Mouse (Mus musculus) CH12.LX (cell line): ENCODE measurements at regions not wholly inside any gene's neighbourhood (a gene's known extent, or its start where the extent isn't known, plus 50 kb on each side); places are given as distances from the start of the nearest gene placed in this dataset.

Experiments used
- DNase-seq: peaks from one replicate; pipeline ENCODE4 v3.0.0-alpha.2; 2013; ENCODE audit errors: extremely low read depth
- H3K27ac ChIP-seq: 2 replicates; pipeline ENCODE4 v1.5.1; 2012; ENCODE audit warnings: low read depth, mild to moderate bottlenecking, control low read depth, moderate library complexity; ENCODE audit not compliant: insufficient read depth
- H3K27me3 ChIP-seq: replicated peaks from 2 replicates; pipeline ENCODE3; 2012; ENCODE audit warnings: inconsistent platforms
- H3K36me3 ChIP-seq, 2 experiments: replicated peaks in 1 of 2; 2 replicates each; pipeline versions ENCODE3 to v1.6.1; 2012; ENCODE audit warnings: inconsistent platforms in 1 of 2, low read length in 1 of 2, mild to moderate bottlenecking in 1 of 2, mixed read lengths in 1 of 2, moderate library complexity in 1 of 2; ENCODE audit not compliant: control insufficient read depth in 1 of 2, insufficient read depth in 1 of 2
- H3K4me1 ChIP-seq, 2 experiments: 2 replicates each; pipeline ENCODE4 v1.6.1; 2012; ENCODE audit warnings: inconsistent platforms in 1 of 2, moderate library complexity in 1 of 2; ENCODE audit not compliant: insufficient read depth in 2 of 2, control insufficient read depth in 1 of 2
- H3K4me2 ChIP-seq: 2 replicates; pipeline ENCODE4 v1.6.1; 2012; ENCODE audit warnings: low read depth, mild to moderate bottlenecking, control low read depth; ENCODE audit not compliant: poor library complexity, insufficient read depth, severe bottlenecking
- H3K4me3 ChIP-seq, 3 experiments: fragments of 150-350 bp in 1 of 3; sonication (generic) in 1 of 3; replicated peaks in 1 of 3; 2 replicates each; pipeline versions ENCODE3 to v1.5.1; 2011 to 2012; ENCODE audit warnings: low read depth in 2 of 3, low read length in 2 of 3, mild to moderate bottlenecking in 2 of 3, moderate library complexity in 2 of 3, control low read depth in 1 of 3, improper control_type of control experiment in 1 of 3, inconsistent platforms in 1 of 3, mixed read lengths in 1 of 3; ENCODE audit not compliant: poor library complexity in 1 of 3
- H3K79me2 ChIP-seq: replicated peaks from 2 replicates; pipeline ENCODE4 v1.6.1; 2012; ENCODE audit warnings: mild to moderate bottlenecking, moderate library complexity; ENCODE audit not compliant: control insufficient read depth, poor library complexity, insufficient read depth, severe bottlenecking; ENCODE audit errors: extremely low read depth
- H3K9ac ChIP-seq: 2 replicates; pipeline ENCODE4 v1.6.1; 2012; ENCODE audit warnings: low read depth, mild to moderate bottlenecking, control low read depth, moderate library complexity; ENCODE audit not compliant: insufficient read depth
- H3K9me3 ChIP-seq: replicated peaks from 2 replicates; pipeline ENCODE3; 2012; ENCODE audit warnings: low read length, inconsistent platforms, mixed read lengths
- CHD1 ChIP-seq: IDR thresholded peaks from 2 replicates; pipeline ENCODE4 v1.6.1; 2012; ENCODE audit warnings: low read depth, low read length, improper control_type of control experiment, inconsistent platforms
- CHD2 ChIP-seq: IDR thresholded peaks from 2 replicates; pipeline ENCODE4 v1.6.1; 2011; ENCODE audit warnings: low read length, improper control_type of control experiment
- CTCF ChIP-seq, 2 experiments: IDR thresholded peaks in 1 of 2; conservative IDR thresholded peaks in 1 of 2; 2 replicates each; pipeline ENCODE4 v1.5.1; 2011 to 2012; ENCODE audit warnings: low read depth in 2 of 2, low read length in 2 of 2, improper control_type of control experiment in 1 of 2, inconsistent platforms in 1 of 2, mild to moderate bottlenecking in 1 of 2, moderate library complexity in 1 of 2
- E2F4 ChIP-seq: IDR thresholded peaks from 2 replicates; pipeline ENCODE4 v1.6.1; 2011; ENCODE audit warnings: low read depth, low read length, improper control_type of control experiment; ENCODE audit not compliant: insufficient replicate concordance
- ELF1 ChIP-seq: IDR thresholded peaks from 2 replicates; pipeline ENCODE4 v1.6.1; 2014; ENCODE audit warnings: low read depth, mild to moderate bottlenecking, inconsistent platforms, low read length, improper control_type of control experiment
- EP300 ChIP-seq: IDR thresholded peaks from 2 replicates; pipeline ENCODE4 v1.6.1; 2011; ENCODE audit warnings: low read length, improper control_type of control experiment
- ETS1 ChIP-seq: conservative IDR thresholded peaks from 2 replicates; pipeline ENCODE4 v1.6.1; 2012; ENCODE audit warnings: low read depth, mild to moderate bottlenecking, inconsistent platforms, low read length, improper control_type of control experiment, moderate library complexity
- GABPA ChIP-seq: IDR thresholded peaks from 2 replicates; pipeline ENCODE4 v1.6.1; 2012; ENCODE audit warnings: low read depth, low read length, improper control_type of control experiment, inconsistent platforms; ENCODE audit not compliant: insufficient replicate concordance
- HCFC1 ChIP-seq: IDR thresholded peaks from 2 replicates; pipeline ENCODE4 v1.6.1; 2012; ENCODE audit warnings: low read depth, mild to moderate bottlenecking, inconsistent platforms, low read length, improper control_type of control experiment
- IRF4 ChIP-seq: IDR thresholded peaks from 2 replicates; pipeline ENCODE4 v1.6.1; 2014; ENCODE audit warnings: low read depth, mild to moderate bottlenecking, inconsistent platforms, low read length, improper control_type of control experiment
- KAT2A ChIP-seq: IDR thresholded peaks from 2 replicates; pipeline ENCODE4 v1.6.1; 2012; ENCODE audit warnings: low read length, improper control_type of control experiment, inconsistent platforms; ENCODE audit not compliant: insufficient replicate concordance
- MAX ChIP-seq: IDR thresholded peaks from 2 replicates; pipeline ENCODE4 v1.6.1; 2011; ENCODE audit warnings: low read length, improper control_type of control experiment
- MEF2A ChIP-seq: IDR thresholded peaks from 2 replicates; pipeline ENCODE4 v1.6.1; 2014; ENCODE audit warnings: low read depth, mild to moderate bottlenecking, inconsistent platforms, low read length, improper control_type of control experiment, borderline replicate concordance
- NELFE ChIP-seq: IDR thresholded peaks from 2 replicates; pipeline ENCODE4 v1.6.1; 2011; ENCODE audit warnings: low read depth, low read length, improper control_type of control experiment
- PAX5 ChIP-seq: IDR thresholded peaks from 2 replicates; pipeline ENCODE4 v1.6.1; 2012; ENCODE audit warnings: low read length, inconsistent platforms, mixed read lengths
- POLR2A ChIP-seq: IDR thresholded peaks from 2 replicates; pipeline ENCODE4 v1.6.1; 2011; ENCODE audit warnings: low read depth, mild to moderate bottlenecking, improper control_type of control experiment, low read length
- RCOR1 ChIP-seq: conservative IDR thresholded peaks from 2 replicates; pipeline ENCODE4 v1.6.1; 2012; ENCODE audit warnings: low read depth, mild to moderate bottlenecking, inconsistent platforms, low read length, improper control_type of control experiment
- TCF12 ChIP-seq: IDR thresholded peaks from 2 replicates; pipeline ENCODE4 v1.6.1; 2014; ENCODE audit warnings: low read depth, mild to moderate bottlenecking, inconsistent platforms, low read length, improper control_type of control experiment
- UBTF ChIP-seq: IDR thresholded peaks from 2 replicates; pipeline ENCODE4 v1.6.1; 2012; ENCODE audit warnings: low read depth, mild to moderate bottlenecking, inconsistent platforms, low read length, improper control_type of control experiment, moderate library complexity
- USF1 ChIP-seq: IDR thresholded peaks from 2 replicates; pipeline ENCODE4 v1.6.1; 2014; ENCODE audit warnings: low read depth, mild to moderate bottlenecking, inconsistent platforms, low read length, improper control_type of control experiment
- USF2 ChIP-seq: conservative IDR thresholded peaks from 2 replicates; pipeline ENCODE4 v1.6.1; 2011; ENCODE audit warnings: low read depth, low read length, improper control_type of control experiment
- ZC3H11A ChIP-seq: IDR thresholded peaks from 2 replicates; pipeline ENCODE4 v1.6.1; 2012; ENCODE audit warnings: low read depth, mild to moderate bottlenecking, inconsistent platforms, low read length, improper control_type of control experiment
- ZMIZ1 ChIP-seq: IDR thresholded peaks from 2 replicates; pipeline ENCODE4 v1.6.1; 2012; ENCODE audit warnings: low read depth, mild to moderate bottlenecking, inconsistent platforms, low read length, improper control_type of control experiment
- dilution Hi-C: fragments of 300-500 bp; cut with MboI; formaldehyde crosslinking; loops from 2 replicates; pipeline ENCODE4 v1.14.3; 2020; ENCODE audit warnings: low sequenced_read_pairs; ENCODE audit not compliant: extremely low pct_unique_long_range_greater_than_20kb, extremely low pct_ligation_motif_present
- in situ Hi-C: fragments of 300-500 bp; cut with MboI; formaldehyde crosslinking; loops from 3 replicates; pipeline ENCODE4 v1.14.3; 2019; ENCODE audit warnings: low sequenced_read_pairs, low pct_ligation_motif_present, low pct_unique_long_range_greater_than_20kb, mixed read lengths

- Histone ChIP-seq H3K27ac (no peak overlapping the region), H3K36me3 (no peaks in the 10 kb centered on the region), H3K4me1 (no peaks in the 10 kb centered on the region), H3K27me3 (no peaks in the 10 kb centered on the region), H3K79me2 (no peaks in the 10 kb centered on the region), H3K9ac (no peak overlapping the region), H3K4me2 (no peak overlapping the region), H3K9me3 (peaks cover 42% of the 10 kb centered on the region), H3K4me3 (no peak overlapping the region)
- DNase-seq, result no peak
- no peak for TF ChIP-seq MAX
- TF ChIP-seq CHD1, result no peak
- no peak for TF ChIP-seq ELF1
- TF ChIP-seq RCOR1, result no peak
- TF ChIP-seq UBTF, result no peak
- TF ChIP-seq USF1, result no peak
- TF ChIP-seq ETS1, result no peak
- no peak for TF ChIP-seq EP300
- TF ChIP-seq IRF4, result no peak
- TF ChIP-seq KAT2A, result no peak
- no peak for TF ChIP-seq TCF12
- no peak for TF ChIP-seq PAX5
- TF ChIP-seq USF2, result no peak
- dilution Hi-C loops (no loop called here), in situ Hi-C loops (no loop called here)
Observed at GRCm38 (mm10) chr17:62417584-62417983, 463.5 kb downstream of the Efna5 start.

DNA sequence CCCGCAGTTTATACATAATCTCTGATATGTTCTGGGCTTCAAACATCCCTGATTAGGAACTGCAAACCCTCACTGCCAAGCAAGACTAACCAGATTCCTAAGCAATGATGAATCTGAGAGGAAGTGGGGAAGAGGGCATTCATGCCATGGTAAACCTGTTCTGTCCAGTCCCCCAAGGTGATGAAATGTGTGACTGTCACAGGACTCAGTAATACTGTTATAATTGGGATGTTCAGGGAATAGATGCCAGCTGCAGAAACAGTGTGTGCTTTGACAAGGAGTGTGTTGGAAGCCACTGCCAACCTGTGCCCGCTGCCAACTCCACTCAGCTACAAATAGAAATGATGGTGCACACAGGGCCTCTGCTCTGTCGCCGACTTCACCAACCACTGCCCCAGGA, 466.0 kb downstream of the Efna5 start:
- no peaks in the 10 kb centered on the region for H3K4me1 ChIP-seq
- H3K4me3 ChIP-seq, result no peak overlapping the region
- H3K4me2 ChIP-seq, result no peak overlapping the region
- H3K79me2 ChIP-seq, result no peaks in the 10 kb centered on the region
- in situ Hi-C loops, result no loop called here
- H3K9ac ChIP-seq, result no peak overlapping the region
- no peak overlapping the region for H3K27ac ChIP-seq
- no peaks in the 10 kb centered on the region for H3K36me3 ChIP-seq
- no peaks in the 10 kb centered on the region for H3K27me3 ChIP-seq
- dilution Hi-C loops, result no loop called here
- TF ChIP-seq ZMIZ1, result no peak
- no peak for TF ChIP-seq RCOR1
- TF ChIP-seq MEF2A, result no peak
- no peak for TF ChIP-seq CTCF (conservative IDR thresholded peaks at IDR 0.05 in 1 of 2, IDR thresholded peaks at IDR 0.05 in 1 of 2; ENCODE audit: low read depth in 2 of 2, low read length in 2 of 2)
- no peak for TF ChIP-seq E2F4
- TF ChIP-seq CHD2, result no peak
- no peak for TF ChIP-seq POLR2A
- TF ChIP-seq MAX, result no peak
- no peak for TF ChIP-seq HCFC1
- TF ChIP-seq CHD1, result no peak
- TF ChIP-seq ELF1, result no peak
- no peak for TF ChIP-seq ZC3H11A
- no peak for TF ChIP-seq UBTF
- no peak for TF ChIP-seq NELFE
- no peak for TF ChIP-seq GABPA
- TF ChIP-seq, all 38 proteins: peak for 0
- peaks cover 40% of the 10 kb centered on the region for H3K9me3 ChIP-seq
- no peak for DNase-seq
